8 mouse cellular contexts compared by ENCODE assay signal in the genomic region with DNA sequence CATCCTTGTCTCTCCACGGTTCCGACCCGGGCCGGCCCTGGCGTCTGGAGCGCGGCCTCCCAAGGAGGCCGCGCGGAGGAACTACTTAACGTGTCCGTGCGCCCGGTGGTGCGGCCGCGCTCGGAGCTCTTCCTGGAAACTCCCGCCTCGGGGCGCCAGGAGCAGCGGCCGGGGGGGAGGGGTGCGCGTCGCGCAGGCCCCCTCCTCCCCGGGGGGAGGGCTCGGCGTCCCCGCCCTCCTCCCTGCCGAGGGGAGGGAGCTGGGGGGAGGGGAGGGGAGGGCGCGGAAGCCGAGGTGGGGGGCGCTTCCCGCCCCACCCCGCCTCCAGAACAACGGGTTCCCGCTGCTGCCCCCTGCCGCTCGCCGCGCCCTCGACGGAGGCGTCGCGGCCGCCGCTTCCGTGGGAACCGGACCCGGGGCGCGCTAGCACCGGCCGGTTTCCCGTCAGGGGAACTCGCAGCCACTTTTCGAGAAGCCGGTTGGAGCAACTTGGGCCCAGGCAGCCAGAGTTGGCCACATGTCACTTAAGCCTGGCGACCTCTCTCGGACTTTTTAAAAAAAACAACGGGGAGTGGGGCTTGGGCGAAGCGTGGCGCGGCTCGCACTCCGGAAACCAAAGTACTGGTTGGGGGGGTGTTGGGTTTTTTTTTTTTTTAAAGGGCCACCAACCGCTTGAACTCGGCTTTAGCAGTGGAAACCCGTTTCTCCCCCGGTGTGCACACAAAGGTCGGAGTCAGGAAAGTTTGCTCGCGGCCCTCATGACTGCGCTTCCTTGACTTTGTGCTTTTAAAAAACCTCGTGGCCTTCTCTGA. TPM values are rescaled to one million over a fixed set of nuclear protein-coding genes. Genes with fewer than 3 reads are reported as not detected.
DNase-seq lines count a peak whose midpoint lies in the region; ATAC-seq lines count a peak whose summit lies in the region.

No protein-coding gene starts in this region.

- H3K9ac ChIP-seq in hindbrain, embryonic 12.5 days = peak overlapping the region; percentile 87

- H3K27me3 ChIP-seq in hindbrain, embryonic 12.5 days = no peaks in the 10 kb centered on the region

- H3K4me3 ChIP-seq in hindbrain, embryonic 12.5 days = peak overlapping the region; percentile 65

- H3K27ac ChIP-seq in hindbrain, embryonic 12.5 days = peak overlapping the region; percentile 100

- under 1% methylated on average over 68 of the region's 80 CpGs for WGBS in hindbrain, embryonic 12.5 days

- H3K4me2 ChIP-seq in hindbrain, embryonic 12.5 days (replicated peaks) = peak overlapping the region; percentile 61

- H3K9me3 ChIP-seq in hindbrain, embryonic 12.5 days (replicated peaks) = no peaks in the 10 kb centered on the region

- peaks cover 18% of the 10 kb centered on the region for H3K4me1 ChIP-seq in hindbrain, embryonic 12.5 days

- DNase-seq in NIH3T3 (ENCODE audit: low read depth) = peak; percentile 94
- peak; percentile 94 to 95 for DNase-seq in cerebellum, postnatal 10 days
- peak; percentile 48 to 53 for DNase-seq in frontal cortex, postnatal 14 days (ENCODE audit: low spot score in 2 of 2)
- peak; percentile 75 to 79 for DNase-seq in layer of hippocampus, postnatal 14 days (ENCODE audit: low spot score in 2 of 2)
- DNase-seq in lung, postnatal 10 days = peak; percentile 92
- peak; percentile 84 for DNase-seq in ovary, postnatal 14 days (ENCODE audit: low spot score)
- peak; percentile 91 to 97 for DNase-seq in thymus, postnatal 10 days (ENCODE audit: low spot score in 2 of 2)

- peak; percentile 73 for ATAC-seq in hindbrain, embryonic 12.5 days (ENCODE audit: low FRiP score)

- H3K36me3 ChIP-seq in hindbrain, embryonic 12.5 days = no peaks in the 10 kb centered on the region

RNA-seq across cellular contexts. Expression of gene Arid1a, which starts 57.6 kb away (rescaled TPM):
- polyA plus RNA-seq in hindbrain, embryonic 12.5 days (2016; fragmentation: Nextera tagmentation; extraction: Ambion mirVana) = 41.9 and 44.3 TPM in 2 replicates
- 10 to 100 TPM; 75.3 to 76.5 TPM for total RNA-seq in layer of hippocampus, postnatal 14 days (2021)

Comparison
In these comparisons a context has a peak if more than half of its experiments do, and no peak if none do; other contexts are left out.
1. Peak in every context shown above with its lines: DNase-seq, ATAC-seq, H3K4me3 ChIP-seq and H3K27ac ChIP-seq.